7 mouse cellular contexts compared by ENCODE assay signal in the genomic region with DNA sequence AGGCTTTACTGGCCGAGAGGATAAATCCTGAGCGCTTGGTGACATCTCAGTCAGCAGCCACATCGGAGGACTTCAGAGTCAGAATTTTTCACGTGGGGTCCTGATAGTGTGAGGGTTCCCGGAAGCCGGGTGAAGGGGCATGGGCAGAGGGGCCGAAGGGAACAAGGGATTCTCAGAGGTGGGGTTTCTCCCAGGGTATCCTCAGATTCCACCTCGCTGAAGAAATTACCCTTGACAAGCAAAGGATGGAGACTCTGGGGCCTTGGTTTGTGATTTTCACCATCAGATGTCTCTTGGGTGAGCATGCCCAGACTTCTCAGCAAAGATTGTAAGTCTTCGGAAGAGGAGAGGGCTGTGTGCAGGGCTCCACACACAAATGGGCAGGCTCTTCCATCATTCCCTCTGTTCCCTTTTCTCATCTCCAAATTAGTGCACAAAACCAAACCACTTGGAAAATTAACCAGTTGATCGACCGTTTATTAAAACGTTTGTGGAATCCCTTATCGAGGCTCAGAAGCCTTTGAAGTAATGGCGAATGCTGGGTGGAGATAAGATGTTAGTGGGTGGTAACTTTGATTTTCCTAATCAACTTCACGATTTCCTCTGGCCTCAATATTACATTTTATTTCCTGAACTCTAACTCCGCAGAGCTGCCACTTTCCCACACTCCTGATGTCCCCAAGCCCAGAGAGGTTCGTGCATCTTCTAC. TPM values are rescaled to one million over a fixed set of nuclear protein-coding genes. Genes with fewer than 3 reads are reported as not detected.
DNase-seq lines count a peak whose midpoint lies in the region; ATAC-seq and TF ChIP-seq lines count a peak whose summit lies in the region.

A gene (plus strand): TSS at position 38 of the 709 bp plus-strand sequence.

- no peak for TF ChIP-seq RAD21 in MEL (IDR thresholded peaks at IDR 0.05; ENCODE audit: low read depth, low read length)

- peak within 1 kb of the TSS; percentile 31; the same call in 1 of the 2 replicates for H3K9ac ChIP-seq in MEL (ENCODE audit: control insufficient read depth, low read depth, low read length, poor library complexity, severe bottlenecking)
- H3K9ac ChIP-seq in hindbrain, embryonic 16.5 days (ENCODE audit: low read depth, low read length), result peak within 1 kb of the TSS; percentile 98

- H3K27ac ChIP-seq in MEL (ENCODE audit: control insufficient read depth, low read depth, low read length), result no peak within 1 kb of the TSS
- peak within 1 kb of the TSS; percentile 92 for H3K27ac ChIP-seq in hindbrain, embryonic 16.5 days (ENCODE audit: low read depth, low read length)
- peak within 1 kb of the TSS; percentile 100 for H3K27ac ChIP-seq in midbrain, embryonic 10.5 days (replicated peaks)

- H3K36me3 ChIP-seq in E14TG2a.4 (ENCODE audit: insufficient read depth, low read length), result no peaks in the 10 kb centered on the region
- peaks cover 0 to 11% of the 10 kb centered on the region in 2 experiments; a peak in 2 of 4 replicates for H3K36me3 ChIP-seq in MEL (ENCODE audit: control insufficient read depth in 1 of 2, insufficient read depth in 2 of 2, low read length in 2 of 2)
- H3K36me3 ChIP-seq in hindbrain, embryonic 16.5 days (ENCODE audit: control insufficient read depth, insufficient read depth, low read length), result no peaks in the 10 kb centered on the region
- peaks cover 12% of the 10 kb centered on the region for H3K36me3 ChIP-seq in midbrain, embryonic 10.5 days

- DNase-seq in MEL (ENCODE audit: low read depth, low spot score), result no peak
- DNase-seq in gastrocnemius, adult 18-20 months (ENCODE audit: low spot score), result no peak
- DNase-seq in midbrain, embryonic 10.5 days (ENCODE audit: low spot score), result no peak
- DNase-seq in cerebellum, adult 11-12 months, result no peak

- H3K4me1 ChIP-seq in E14TG2a.4 (replicated peaks; ENCODE audit: low read depth, low read length) (peaks cover 44% of the 10 kb centered on the region), MEL (ENCODE audit: control insufficient read depth in 1 of 2, insufficient read depth in 2 of 2, low read length in 2 of 2) (peaks cover 7 to 19% of the 10 kb centered on the region in 2 experiments)
- H3K4me1 ChIP-seq in hindbrain, embryonic 16.5 days (ENCODE audit: control insufficient read depth, insufficient read depth, low read depth, low read length), result peaks cover 26% of the 10 kb centered on the region
- peaks cover 67% of the 10 kb centered on the region for H3K4me1 ChIP-seq in midbrain, embryonic 10.5 days

- H3K79me2 ChIP-seq in MEL (ENCODE audit: control insufficient read depth, insufficient read depth, low read length, poor library complexity), result no peaks in the 10 kb centered on the region

- TF ChIP-seq EP300 in MEL (IDR thresholded peaks at IDR 0.05; ENCODE audit: low read depth in 1 of 2, low read length in 2 of 2), result peak; percentile 83 to 88

- H3K4me3 ChIP-seq in E14TG2a.4 (replicated peaks; ENCODE audit: low read length) (peak within 1 kb of the TSS; percentile 83), MEL (ENCODE audit: control insufficient read depth in 1 of 2, insufficient read depth in 1 of 2, low read depth in 2 of 2, low read length in 2 of 2) (peak within 1 kb of the TSS in 1 of 2 experiments; percentile 44; a peak in 2 of 4 replicates)
- H3K4me3 ChIP-seq in hindbrain, embryonic 16.5 days (ENCODE audit: low read length), result peak within 1 kb of the TSS; percentile 92
- peak within 1 kb of the TSS; percentile 99 for H3K4me3 ChIP-seq in midbrain, embryonic 10.5 days

- H3K9me3 ChIP-seq in E14TG2a.4 (ENCODE audit: low read length) (no peaks in the 10 kb centered on the region), MEL (replicated peaks; ENCODE audit: insufficient read depth, low read length) (no peaks in the 10 kb centered on the region)
- no peaks in the 10 kb centered on the region for H3K9me3 ChIP-seq in hindbrain, embryonic 16.5 days (ENCODE audit: control insufficient read depth, low read length)
- H3K9me3 ChIP-seq in midbrain, embryonic 10.5 days (replicated peaks), result no peaks in the 10 kb centered on the region

- 19% methylated on average over 17 of the region's 17 CpGs for WGBS in hindbrain, embryonic 16.5 days
- WGBS in midbrain, embryonic 10.5 days, result 28% methylated on average over 17 of the region's 17 CpGs

- no peak for TF ChIP-seq POLR2A in MEL (IDR thresholded peaks at IDR 0.05; ENCODE audit: control insufficient read depth in 1 of 2, insufficient read depth in 1 of 2, low read depth in 1 of 2, low read length in 2 of 2, poor library complexity in 1 of 2)

- TF ChIP-seq CTCF in E14TG2a.4 (conservative IDR thresholded peaks at IDR 0.05; ENCODE audit: low read length) (no peak), MEL (IDR thresholded peaks at IDR 0.05 in 2 of 3, conservative IDR thresholded peaks at IDR 0.05 in 1 of 3; ENCODE audit: control insufficient read depth in 1 of 3, insufficient read depth in 1 of 3, low read depth in 2 of 3, low read length in 3 of 3, poor library complexity in 1 of 3, severe bottlenecking in 1 of 3) (no peak)

- no peak for ATAC-seq in hindbrain, embryonic 16.5 days
- no peak for ATAC-seq in frontal cortex, adult (ENCODE audit: low TSS enrichment)

- H3K27me3 ChIP-seq in E14TG2a.4 (ENCODE audit: insufficient read depth, low read length) (peaks cover 72% of the 10 kb centered on the region), MEL (ENCODE audit: control insufficient read depth in 1 of 2, insufficient read depth in 2 of 2, low read length in 2 of 2) (peaks cover 20 to 22% of the 10 kb centered on the region in 2 experiments)
- no peaks in the 10 kb centered on the region for H3K27me3 ChIP-seq in hindbrain, embryonic 16.5 days (replicated peaks; ENCODE audit: control insufficient read depth, insufficient read depth, low read length)
- H3K27me3 ChIP-seq in midbrain, embryonic 10.5 days (ENCODE audit: low read depth, poor library complexity, severe bottlenecking), result peaks cover 12% of the 10 kb centered on the region

- H3K4me2 ChIP-seq in hindbrain, embryonic 16.5 days (ENCODE audit: low read length), result peak within 1 kb of the TSS; percentile 87

TF ChIP-seq in MEL, 35 proteins besides CTCF, POLR2A, EP300 and RAD21 (continues in another document):
- TF ChIP-seq MYB (IDR thresholded peaks at IDR 0.05; ENCODE audit: low read depth, low read length) (peak; percentile 92), USF2 (IDR thresholded peaks at IDR 0.05; ENCODE audit: borderline replicate concordance in 1 of 2, insufficient read depth in 1 of 2, low read depth in 1 of 2, low read length in 2 of 2) (no peak), MEF2A (IDR thresholded peaks at IDR 0.05; ENCODE audit: extremely low read depth, insufficient replicate concordance, low read depth, low read length, poor library complexity, severe bottlenecking) (no peak), BHLHE40 (IDR thresholded peaks at IDR 0.05; ENCODE audit: borderline replicate concordance, low read depth, low read length) (peak; percentile 62), NRF1 (IDR thresholded peaks at IDR 0.05; ENCODE audit: insufficient read depth, low read depth, low read length, poor library complexity, severe bottlenecking) (no peak), ZNF384 (IDR thresholded peaks at IDR 0.05; ENCODE audit: low read depth, low read length) (no peak), TCF12 (IDR thresholded peaks at IDR 0.05; ENCODE audit: low read depth, low read length) (peak; percentile 92), MAZ (IDR thresholded peaks at IDR 0.05; ENCODE audit: low read depth, low read length) (no peak), ELF1 (IDR thresholded peaks at IDR 0.05; ENCODE audit: low read depth, low read length) (no peak), MYC (IDR thresholded peaks at IDR 0.05; ENCODE audit: low read depth, low read length) (peak; percentile 49; the same call in 1 of the 2 replicates), POLR2AphosphoS2 (IDR thresholded peaks at IDR 0.05; ENCODE audit: low read length) (no peak), GATA1 (IDR thresholded peaks at IDR 0.05; ENCODE audit: low read depth, low read length) (peak; percentile 86), KAT2A (conservative IDR thresholded peaks at IDR 0.05; ENCODE audit: low read depth, low read length) (no peak), HCFC1 (IDR thresholded peaks at IDR 0.05; ENCODE audit: low read depth, low read length) (0 out of 2 replicates have a peak, but pooled peaks have one; percentile 16), ETS1 (IDR thresholded peaks at IDR 0.05; ENCODE audit: low read depth, low read length) (peak; percentile 68), ZMIZ1 (IDR thresholded peaks at IDR 0.05; ENCODE audit: low read depth, low read length) (no peak), USF1 (IDR thresholded peaks at IDR 0.05; ENCODE audit: low read depth, low read length) (no peak), CHD1 (IDR thresholded peaks at IDR 0.05; ENCODE audit: low read depth, low read length) (no peak), UBTF (IDR thresholded peaks at IDR 0.05; ENCODE audit: borderline replicate concordance, insufficient read depth, low read depth, low read length) (no peak), POLR2AphosphoS5 (IDR thresholded peaks at IDR 0.05; ENCODE audit: borderline replicate concordance, low read depth, low read length) (no peak), E2F4 (IDR thresholded peaks at IDR 0.05; ENCODE audit: borderline replicate concordance, low read depth, low read length) (no peak), SMC3 (IDR thresholded peaks at IDR 0.05; ENCODE audit: low read depth, low read length) (no peak; the same call in 1 of the 2 replicates), NELFE (IDR thresholded peaks at IDR 0.05; ENCODE audit: low read depth, low read length) (no peak), ZKSCAN1 (IDR thresholded peaks at IDR 0.05; ENCODE audit: low read depth, low read length) (no peak), RCOR1 (IDR thresholded peaks at IDR 0.05; ENCODE audit: low read depth, low read length) (peak; percentile 99), SIN3A (IDR thresholded peaks at IDR 0.05; ENCODE audit: low read length) (0 out of 2 replicates have a peak, but pooled peaks have one; percentile 39), GABPA (IDR thresholded peaks at IDR 0.05; ENCODE audit: low read depth, low read length) (no peak), TBP (IDR thresholded peaks at IDR 0.05; ENCODE audit: low read depth, low read length) (no peak), JUND (IDR thresholded peaks at IDR 0.05; ENCODE audit: low read depth, low read length) (no peak), TAL1 (IDR thresholded peaks at IDR 0.05; ENCODE audit: low read length) (peak; percentile 26; the same call in 1 of the 2 replicates)

RNA-seq across cellular contexts. Expression of the gene that starts here (rescaled TPM):
- 1.0 and 1.1 TPM in 2 replicates for total RNA-seq in MEL (2012; rRNA removed)
- 1 to 10 TPM in 1 of 2 experiments, not detected in 1; 4.8 TPM for polyA plus RNA-seq in MEL (2012; ENCODE audit: insufficient read depth in 1 of 2, insufficient read length in 2 of 2, low read depth in 1 of 2, low replicate concordance in 2 of 2, missing spikeins in 1 of 2)
- total RNA-seq in gastrocnemius, adult 18-20 months (2021), result 100 to 1,000 TPM in 1 of 2 experiments, 10 to 100 TPM in 1; 95.6 to 121 TPM
- polyA plus RNA-seq in hindbrain, embryonic 16.5 days (2015; fragmentation: Nextera tagmentation; extraction: Ambion mirVana), result 29.9 and 41.3 TPM in 2 replicates
- 26.4 and 27.2 TPM in 2 replicates for polyA plus RNA-seq in midbrain, embryonic 10.5 days (2016; fragmentation: Nextera tagmentation; extraction: Ambion mirVana)

Comparison
In these comparisons a context has a peak if more than half of its experiments do, and no peak if none do; other contexts are left out.
1. RNA of the gene that starts here (total RNA-seq): 95.6 to 121 TPM in gastrocnemius, adult 18-20 months; 1.0 to 1.1 TPM in MEL; every median in the first group is over 10 times any median in the second.